Mouse (Mus musculus) gastrocnemius, adult 18-20 months (tissue): ENCODE results near the gene Csnk2a1. TPM values are rescaled to one million over a fixed set of nuclear protein-coding genes. Genes with fewer than 3 reads are reported as not detected.
"Not testable (repeated sequence)": the region's sequence is repeated elsewhere in the genome, so short reads cannot be mapped to it uniquely, and the experiment has no call there.

Experiments
- DNase-seq: peaks from one replicate; pipeline ENCODE4 v3.0.0; 2021; ENCODE audit warnings: low spot score
- total RNA-seq, 2 experiments: library from RNA; stranded (reverse); gene quantifications; 2 replicates each; pipeline ENCODE4 v1.2.3; 2021

Gene Csnk2a1
- total RNA-seq, 2 experiments from 2014 or later, result 83.9 to 100 TPM

GRCm38 (mm10) chr2:152230046-152230445 lies 3.4 kb downstream of the Csnk2a1 start:
- no peak for DNase-seq

- DNase-seq, result no peak
These were observed 11.3 kb downstream of the Csnk2a1 start for GRCm38 (mm10) chr2:152237926-152238325.

- DNase-seq, result no peak
These were observed 13.9 kb downstream of the Csnk2a1 start for GRCm38 (mm10) chr2:152240580-152240979.

- DNase-seq, result no peak
These were observed 20.6 kb downstream of the Csnk2a1 start for GRCm38 (mm10) chr2:152247213-152247612.

GRCm38 (mm10) chr2:152250511-152250910 lies 23.9 kb downstream of the Csnk2a1 start:
- no peak for DNase-seq

- no peak for DNase-seq
These were observed 33.1 kb downstream of the Csnk2a1 start for GRCm38 (mm10) chr2:152259739-152260138.

- no peak for DNase-seq
These were observed 47.0 kb downstream of the Csnk2a1 start for GRCm38 (mm10) chr2:152273639-152274038.

- no peak for DNase-seq
These were observed 54.8 kb downstream of the Csnk2a1 start for GRCm38 (mm10) chr2:152281407-152281806.

- DNase-seq, result no peak
These were observed 60.9 kb downstream of the Csnk2a1 start for GRCm38 (mm10) chr2:152287560-152287959.

GRCm38 (mm10) chr2:152288046-152288445 lies 61.4 kb downstream of the Csnk2a1 start:
- no peak for DNase-seq

- not testable (repeated sequence) for DNase-seq
These were observed 63.0 kb downstream of the Csnk2a1 start for GRCm38 (mm10) chr2:152289623-152290022.

- DNase-seq, result no peak
These were observed 65.8 kb downstream of the Csnk2a1 start for GRCm38 (mm10) chr2:152292475-152292874.

- DNase-seq, result no peak
These were observed 66.6 kb downstream of the Csnk2a1 start for GRCm38 (mm10) chr2:152293179-152293726.

GRCm38 (mm10) chr2:152293727-152294475 lies 67.3 kb downstream of the Csnk2a1 start, which contains the start of gene Tbc1d20:
Gene Tbc1d20 (plus strand): TSS chr2:152293828.
- peak; percentile 86 for DNase-seq

- DNase-seq, result no peak
These were observed 67.9 kb downstream of the Csnk2a1 start for GRCm38 (mm10) chr2:152294541-152294940.

- DNase-seq, result no peak
These were observed 76.2 kb downstream of the Csnk2a1 start for GRCm38 (mm10) chr2:152302862-152303261.

GRCm38 (mm10) chr2:152303781-152304180 lies 77.1 kb downstream of the Csnk2a1 start:
- DNase-seq, result no peak

GRCm38 (mm10) chr2:152305480-152305879 lies 78.8 kb downstream of the Csnk2a1 start:
- no peak for DNase-seq

- no peak for DNase-seq
These were observed 80.5 kb downstream of the Csnk2a1 start for GRCm38 (mm10) chr2:152307186-152307585.

- DNase-seq, result no peak
These were observed 86.4 kb downstream of the Csnk2a1 start for GRCm38 (mm10) chr2:152312996-152313395.

GRCm38 (mm10) chr2:152313926-152314325 lies 87.3 kb downstream of the Csnk2a1 start:
- no peak for DNase-seq

- DNase-seq, result no peak
These were observed 90.4 kb downstream of the Csnk2a1 start for GRCm38 (mm10) chr2:152317054-152317453.

GRCm38 (mm10) chr2:152321558-152321957 lies 94.9 kb downstream of the Csnk2a1 start:
- DNase-seq, result no peak
